Mouse (Mus musculus): ENCODE results near the gene Rgs19. TPM values are rescaled to one million over a fixed set of nuclear protein-coding genes. Genes with fewer than 3 reads are reported as not detected.

Gene Rgs19
- polyA plus RNA-seq, 1 experiment from 2014 or later: 67.7 TPM

DNA sequence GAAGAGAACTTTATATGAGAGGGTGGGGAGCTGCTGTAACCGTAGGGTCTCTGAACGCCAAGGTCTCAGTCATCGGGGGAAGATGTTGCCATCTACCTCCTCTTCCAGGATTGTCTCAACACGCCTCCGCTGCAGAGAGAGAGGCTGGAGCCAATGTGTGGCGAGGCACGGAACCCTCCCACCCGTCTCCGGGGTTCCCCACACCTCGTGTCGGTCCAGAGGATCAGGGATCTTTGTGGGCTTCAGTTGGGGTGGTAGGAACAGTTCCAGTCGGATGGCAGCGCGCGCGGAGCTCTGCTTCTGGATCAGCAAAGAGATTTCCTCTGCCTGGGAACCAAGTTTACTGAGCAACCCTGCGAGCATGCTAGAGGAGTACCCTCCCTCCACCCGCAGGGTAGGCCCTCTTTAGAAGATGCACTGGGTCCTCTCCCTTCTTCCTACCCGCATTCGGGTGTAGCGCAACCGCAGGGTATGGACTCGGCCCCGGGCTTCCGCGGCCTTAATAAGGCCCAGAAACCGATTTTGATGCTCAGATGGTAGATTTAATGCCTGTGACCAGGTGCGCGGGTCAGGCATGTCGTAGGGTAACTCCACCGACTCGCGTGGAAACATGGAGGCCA lies 3.1 kb upstream of the Rgs19 start:
- H3K36me3 ChIP-seq: no peaks in the 10 kb centered on the region
- WGBS: 57% methylated on average over 33 of the region's 33 CpGs
- no peak overlapping the region for H3K4me3 ChIP-seq
- peaks cover 19% of the 10 kb centered on the region for H3K4me1 ChIP-seq
- no peak for DNase-seq (ENCODE audit: low spot score)
- H3K27ac ChIP-seq: no peak overlapping the region
- H3K9me3 ChIP-seq: no peaks in the 10 kb centered on the region
- H3K27me3 ChIP-seq (ENCODE audit: insufficient read depth, poor library complexity, severe bottlenecking): peaks cover 31% of the 10 kb centered on the region

DNA sequence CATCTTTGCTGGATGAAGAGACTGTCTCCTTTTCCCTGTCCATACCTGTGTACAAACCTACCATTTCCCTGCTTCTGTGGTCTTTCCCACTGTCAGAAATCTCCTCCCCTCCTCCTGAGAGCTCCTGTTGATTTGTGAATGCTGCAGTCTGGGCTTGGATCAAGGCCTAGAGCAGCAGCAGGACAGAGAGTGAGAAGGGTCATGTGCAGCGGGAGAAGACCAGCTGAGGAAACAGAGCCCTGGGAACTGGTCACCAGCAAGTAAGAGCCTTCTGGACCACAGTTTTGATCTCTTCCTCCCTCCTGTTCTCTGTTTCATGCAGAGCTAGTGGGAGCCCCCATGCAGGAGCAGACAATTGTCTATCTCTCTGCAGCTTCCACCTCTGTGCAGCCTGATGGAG lies 2.0 kb upstream of the Rgs19 start:
- no peak overlapping the region for H3K27ac ChIP-seq
- H3K36me3 ChIP-seq: 0 out of 2 replicates have a peak, but pooled peaks cover 4% of the 10 kb centered on the region
- WGBS: 73% methylated on average over 1 of the region's 1 CpGs
- no peak overlapping the region for H3K4me3 ChIP-seq
- H3K27me3 ChIP-seq (ENCODE audit: insufficient read depth, poor library complexity, severe bottlenecking): peaks cover 31% of the 10 kb centered on the region
- H3K4me1 ChIP-seq: peaks cover 31% of the 10 kb centered on the region
- no peak for DNase-seq (ENCODE audit: low spot score)
- no peaks in the 10 kb centered on the region for H3K9me3 ChIP-seq

DNA sequence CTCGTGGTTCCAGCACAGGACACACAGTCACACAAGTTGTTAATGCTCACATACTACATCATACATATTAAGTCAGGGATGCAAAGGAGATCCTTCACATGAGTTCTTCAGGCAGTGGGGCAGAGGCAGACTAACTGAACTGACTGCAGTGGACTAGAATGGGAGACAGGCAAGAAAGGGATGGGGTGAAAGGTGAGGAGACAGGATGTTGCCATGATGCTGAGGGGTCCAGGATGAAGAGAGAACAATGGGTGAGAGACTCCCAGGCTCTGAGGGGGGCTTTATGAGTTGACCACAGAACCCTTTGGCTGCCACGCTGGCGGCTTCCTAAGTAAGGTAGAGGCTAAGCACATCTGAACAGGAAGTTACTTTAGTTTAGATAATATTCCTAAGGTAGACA lies 804 bp upstream of the Rgs19 start:
- 91% methylated on average over 3 of the region's 3 CpGs for WGBS
- H3K27ac ChIP-seq: peak overlapping the region; percentile 92; the same call in 1 of the 2 replicates

GRCm38 (mm10) chr2:181692304-181692703 lies 1.5 kb downstream of the Rgs19 start:
- peak; percentile 71 for DNase-seq (ENCODE audit: low spot score)

More for the DNA sequence above, 804 bp upstream of the Rgs19 start:
- peaks cover 34% of the 10 kb centered on the region for H3K4me1 ChIP-seq
- no peak for DNase-seq (ENCODE audit: low spot score)
- H3K9me3 ChIP-seq: no peaks in the 10 kb centered on the region
- H3K4me3 ChIP-seq: peak overlapping the region; percentile 82; the same call in 1 of the 2 replicates
- H3K27me3 ChIP-seq (ENCODE audit: insufficient read depth, poor library complexity, severe bottlenecking): peaks cover 31% of the 10 kb centered on the region
- H3K36me3 ChIP-seq: peaks cover 10% of the 10 kb centered on the region; the same call in 1 of the 2 replicates

GRCm38 (mm10) chr2:181691571-181691970 lies 2.2 kb downstream of the Rgs19 start:
- Histone ChIP-seq H3K36me3 (peaks cover 39% of the 10 kb centered on the region), H3K9me3 (no peaks in the 10 kb centered on the region), H3K27me3 (ENCODE audit: insufficient read depth, poor library complexity, severe bottlenecking) (peaks cover 18% of the 10 kb centered on the region), H3K4me3 (no peak overlapping the region), H3K27ac (no peak overlapping the region), H3K4me1 (peaks cover 35% of the 10 kb centered on the region)
- 87% methylated on average over 4 of the region's 4 CpGs for WGBS
- peak; percentile 62 for DNase-seq (ENCODE audit: low spot score)

More at GRCm38 (mm10) chr2:181692304-181692703, 1.5 kb downstream of the Rgs19 start:
- WGBS: 90% methylated on average over 3 of the region's 3 CpGs
- H3K27me3 ChIP-seq (ENCODE audit: insufficient read depth, poor library complexity, severe bottlenecking): peaks cover 26% of the 10 kb centered on the region
- peaks cover 32% of the 10 kb centered on the region for H3K36me3 ChIP-seq
- H3K4me1 ChIP-seq: peaks cover 37% of the 10 kb centered on the region
- H3K27ac ChIP-seq: no peak overlapping the region
- no peaks in the 10 kb centered on the region for H3K9me3 ChIP-seq
- H3K4me3 ChIP-seq: no peak overlapping the region

- WGBS: 89% methylated on average over 6 of the region's 6 CpGs
- peaks cover 13% of the 10 kb centered on the region for H3K27me3 ChIP-seq (ENCODE audit: insufficient read depth, poor library complexity, severe bottlenecking)
- H3K36me3 ChIP-seq: peaks cover 44% of the 10 kb centered on the region
- H3K27ac ChIP-seq: no peak overlapping the region
- H3K4me3 ChIP-seq: no peak overlapping the region
- peaks cover 35% of the 10 kb centered on the region for H3K4me1 ChIP-seq
- H3K9me3 ChIP-seq: no peaks in the 10 kb centered on the region
- DNase-seq (ENCODE audit: low spot score): no peak
Observed at GRCm38 (mm10) chr2:181691083-181691482, 2.7 kb downstream of the Rgs19 start.

DNA sequence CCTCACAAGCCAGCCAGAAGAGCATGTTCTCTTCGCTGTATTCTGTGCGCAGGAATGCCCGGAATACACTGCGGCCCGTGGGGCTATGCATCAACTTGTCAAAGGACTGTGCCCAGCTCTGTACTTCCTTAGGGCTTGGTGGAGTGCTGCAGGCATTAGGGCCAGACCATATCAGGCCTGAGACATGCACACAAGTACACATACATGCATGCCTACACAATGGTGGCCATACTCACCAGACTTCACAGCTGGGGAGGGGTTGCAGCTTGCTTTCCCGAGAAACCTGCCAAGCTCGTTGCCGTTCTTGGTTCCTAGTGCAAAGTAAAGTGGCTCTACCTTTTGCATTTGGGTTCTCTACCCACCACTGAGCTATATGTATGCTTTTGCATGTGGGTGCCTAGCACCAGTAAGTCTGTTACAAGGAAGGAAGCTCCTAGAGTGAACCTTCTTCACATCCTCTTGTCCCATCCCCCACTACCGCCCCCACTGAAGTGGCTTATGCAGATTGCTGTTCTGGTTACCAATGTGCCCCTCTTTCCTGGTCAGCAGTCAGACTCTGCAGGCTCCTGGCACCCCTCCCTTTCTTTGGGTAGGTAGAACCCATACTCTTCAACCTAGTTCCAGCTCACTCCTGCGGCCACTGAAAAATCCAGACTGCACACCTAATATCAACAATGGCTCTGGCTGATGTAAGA lies 4.2 kb downstream of the Rgs19 start:
- Histone ChIP-seq H3K36me3 (peaks cover 48% of the 10 kb centered on the region), H3K27me3 (ENCODE audit: insufficient read depth, poor library complexity, severe bottlenecking) (no peaks in the 10 kb centered on the region), H3K27ac (no peak overlapping the region), H3K4me3 (no peak overlapping the region), H3K9me3 (no peaks in the 10 kb centered on the region), H3K4me1 (peaks cover 35% of the 10 kb centered on the region)
- peak; percentile 51 for DNase-seq (ENCODE audit: low spot score)
- 88% methylated on average over 10 of the region's 10 CpGs for WGBS

DNA sequence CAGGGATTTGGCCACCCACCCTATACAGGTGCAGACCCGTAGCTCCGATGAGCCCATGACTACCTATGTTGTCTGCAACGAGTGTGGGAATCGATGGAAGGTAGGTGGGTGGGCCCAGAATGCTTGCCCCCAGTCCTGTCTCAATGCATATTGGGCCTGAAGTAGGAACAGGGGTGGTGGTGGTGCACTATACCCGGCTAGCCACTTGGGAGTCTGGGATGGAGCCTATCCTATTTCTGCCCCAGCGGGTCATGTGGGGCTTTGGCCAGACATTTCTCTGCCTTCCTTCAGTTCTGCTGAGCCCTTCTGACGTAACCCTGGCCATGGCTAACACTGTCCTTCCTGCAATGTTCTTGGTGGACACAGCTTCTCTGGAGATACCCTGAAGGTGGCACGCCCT lies 6.2 kb downstream of the Rgs19 start:
- peaks cover 21% of the 10 kb centered on the region for H3K4me1 ChIP-seq
- H3K27ac ChIP-seq: no peak overlapping the region
- DNase-seq (ENCODE audit: low spot score): no peak
- no peak overlapping the region for H3K4me3 ChIP-seq
- no peaks in the 10 kb centered on the region for H3K9me3 ChIP-seq
- peaks cover 48% of the 10 kb centered on the region for H3K36me3 ChIP-seq
- WGBS: 92% methylated on average over 8 of the region's 8 CpGs
- H3K27me3 ChIP-seq (ENCODE audit: insufficient read depth, poor library complexity, severe bottlenecking): 0 out of 2 replicates have a peak, but pooled peaks cover 8% of the 10 kb centered on the region

DNA sequence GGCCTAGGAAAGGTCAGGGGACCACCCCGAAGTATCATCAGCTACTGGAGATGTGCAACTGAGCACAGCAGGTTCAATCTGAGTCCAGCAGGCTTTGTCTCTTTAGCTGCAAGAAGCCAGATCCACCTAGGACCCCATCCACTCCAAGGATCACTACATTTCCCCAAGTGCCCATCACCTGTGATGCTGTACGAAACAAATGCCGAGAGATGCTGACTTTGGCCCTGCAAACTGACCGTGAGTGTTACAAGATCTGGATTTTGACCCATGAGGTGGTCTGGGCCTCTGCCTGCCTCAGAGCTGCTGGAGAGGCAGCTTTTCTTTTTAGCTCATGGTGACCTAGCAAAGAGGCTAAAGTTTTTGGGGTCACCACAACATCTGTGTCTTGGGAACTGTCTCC lies 8.1 kb downstream of the Rgs19 start:
- 87% methylated on average over 4 of the region's 4 CpGs for WGBS

GRCm38 (mm10) chr2:181684713-181685112 lies 9.1 kb downstream of the Rgs19 start:
- H3K4me1 ChIP-seq: peaks cover 14% of the 10 kb centered on the region
- 52% methylated on average over 1 of the region's 1 CpGs for WGBS
- H3K4me3 ChIP-seq: no peak overlapping the region
- H3K36me3 ChIP-seq: peaks cover 39% of the 10 kb centered on the region
- no peaks in the 10 kb centered on the region for H3K9me3 ChIP-seq
- no peak overlapping the region for H3K27ac ChIP-seq
- H3K27me3 ChIP-seq (ENCODE audit: insufficient read depth, poor library complexity, severe bottlenecking): 0 out of 2 replicates have a peak, but pooled peaks cover 8% of the 10 kb centered on the region
- DNase-seq (ENCODE audit: low spot score): no peak

More for the DNA sequence above, 8.1 kb downstream of the Rgs19 start:
- 0 out of 2 replicates have a peak, but pooled peaks cover 8% of the 10 kb centered on the region for H3K27me3 ChIP-seq (ENCODE audit: insufficient read depth, poor library complexity, severe bottlenecking)
- no peaks in the 10 kb centered on the region for H3K9me3 ChIP-seq
- no peak overlapping the region for H3K27ac ChIP-seq
- no peak overlapping the region for H3K4me3 ChIP-seq
- peak; percentile 73 for DNase-seq (ENCODE audit: low spot score)
- peaks cover 13% of the 10 kb centered on the region for H3K4me1 ChIP-seq
- peaks cover 44% of the 10 kb centered on the region for H3K36me3 ChIP-seq

GRCm38 (mm10) chr2:181683381-181683780 lies 10.4 kb downstream of the Rgs19 start:
- 64% methylated on average over 4 of the region's 4 CpGs for WGBS
- H3K27ac ChIP-seq: no peak overlapping the region
- no peak overlapping the region for H3K4me3 ChIP-seq
- H3K4me1 ChIP-seq: peaks cover 13% of the 10 kb centered on the region
- peaks cover 27% of the 10 kb centered on the region for H3K36me3 ChIP-seq
- H3K9me3 ChIP-seq: no peaks in the 10 kb centered on the region
- no peak for DNase-seq (ENCODE audit: low spot score)
- 0 out of 2 replicates have a peak, but pooled peaks cover 8% of the 10 kb centered on the region for H3K27me3 ChIP-seq (ENCODE audit: insufficient read depth, poor library complexity, severe bottlenecking)

DNA sequence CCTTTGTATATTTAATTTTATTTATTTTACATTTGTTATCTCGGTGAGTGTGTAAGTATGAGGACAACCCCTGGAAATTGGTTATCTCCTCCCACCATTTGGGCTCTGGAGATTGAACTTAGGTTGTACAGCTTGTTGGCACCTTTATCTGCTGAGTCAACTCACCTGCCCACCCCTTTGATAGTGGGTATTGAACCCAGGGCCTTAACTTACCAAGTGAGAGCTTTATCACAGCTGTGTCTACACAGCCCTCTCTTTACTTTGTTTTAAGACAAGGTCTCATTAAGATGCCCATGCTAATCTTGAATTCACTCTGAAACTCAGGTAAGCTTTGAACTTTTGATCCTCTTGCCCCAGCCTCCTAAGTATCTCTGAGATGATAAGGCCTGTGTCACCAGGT lies 11.8 kb downstream of the Rgs19 start:
- DNase-seq (ENCODE audit: low spot score): no peak
- WGBS: 74% methylated on average over 1 of the region's 1 CpGs

GRCm38 (mm10) chr2:181680716-181681117 lies 13.1 kb downstream of the Rgs19 start:
- peak; percentile 74 for DNase-seq (ENCODE audit: low spot score)
- peak overlapping the region; percentile 91 for H3K27ac ChIP-seq
- H3K27me3 ChIP-seq (ENCODE audit: insufficient read depth, poor library complexity, severe bottlenecking): peaks cover 11% of the 10 kb centered on the region; the same call in 1 of the 2 replicates
- 15% methylated on average over 7 of the region's 7 CpGs for WGBS
- H3K9me3 ChIP-seq: no peaks in the 10 kb centered on the region
- peaks cover 23% of the 10 kb centered on the region for H3K4me1 ChIP-seq
- no peaks in the 10 kb centered on the region for H3K36me3 ChIP-seq
- H3K4me3 ChIP-seq: peak overlapping the region; percentile 78

More for the DNA sequence above, 11.8 kb downstream of the Rgs19 start:
- peaks cover 16% of the 10 kb centered on the region for H3K4me1 ChIP-seq
- peaks cover 13% of the 10 kb centered on the region for H3K36me3 ChIP-seq
- no peak overlapping the region for H3K4me3 ChIP-seq
- no peak overlapping the region for H3K27ac ChIP-seq
- peaks cover 9% of the 10 kb centered on the region; the same call in 1 of the 2 replicates for H3K27me3 ChIP-seq (ENCODE audit: insufficient read depth, poor library complexity, severe bottlenecking)
- H3K9me3 ChIP-seq: no peaks in the 10 kb centered on the region
